Mouse (Mus musculus) adipocyte (in vitro differentiated cells): ENCODE results near the gene Htr2c.

ENCODE experiments used
- DNase-seq: peaks from one replicate; pipeline ENCODE4 v3.0.0-alpha.2; 2016; ENCODE audit warnings: low spot score

Gene Htr2c

DNA sequence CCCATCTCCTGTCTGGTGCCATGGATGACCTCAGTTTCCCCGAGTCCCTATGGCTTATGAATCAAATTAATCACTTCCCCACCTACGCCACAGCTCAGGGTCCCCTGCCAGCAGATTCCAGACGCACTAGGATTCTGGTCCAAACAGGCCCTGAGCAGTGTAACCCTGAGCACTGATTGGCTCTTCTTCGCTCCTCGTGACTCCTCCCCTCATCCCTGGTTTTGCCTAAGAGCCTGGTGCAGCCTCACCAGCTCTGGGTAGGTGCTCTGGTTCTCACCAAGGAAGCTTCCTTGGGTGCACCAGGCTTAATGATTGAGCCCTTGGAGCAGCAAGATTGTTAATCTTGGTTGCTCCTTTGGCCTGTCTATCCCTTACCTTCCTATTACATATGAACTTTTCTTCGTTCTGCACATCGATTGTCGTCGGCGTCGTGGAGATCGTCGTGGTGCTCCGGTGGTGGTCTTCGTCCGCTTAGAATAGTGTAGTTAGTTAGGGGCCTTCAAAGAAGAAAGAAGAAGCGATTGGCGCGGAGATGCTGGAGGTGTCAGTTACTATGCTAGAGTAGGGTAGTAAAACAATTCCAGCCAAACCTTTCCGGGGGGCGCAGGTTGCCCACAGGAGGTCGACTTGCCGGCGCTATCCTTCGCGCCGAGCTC lies at the start of gene Htr2c:
Gene Htr2c, plus strand, starts transcription at position 256 of the 656 bp plus-strand sequence.
- no peak for DNase-seq

DNA sequence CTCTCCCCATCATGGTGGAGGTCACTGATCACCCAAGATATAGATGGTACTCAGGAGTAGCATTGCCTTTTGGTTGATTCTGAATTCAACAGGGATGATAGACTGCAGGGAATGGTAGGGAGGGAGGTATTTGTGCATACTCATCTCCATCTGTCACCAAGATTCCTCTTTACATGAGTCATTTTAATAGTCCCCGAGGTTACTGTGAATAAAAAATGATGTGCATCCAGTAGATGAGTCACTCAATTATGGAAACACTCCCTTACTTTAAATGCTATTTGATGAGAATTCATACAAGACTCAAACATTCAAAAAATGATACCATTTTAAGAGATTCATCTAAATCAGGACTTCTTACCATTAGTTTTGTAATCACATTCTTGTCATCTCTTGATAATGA lies 34.1 kb upstream of the Htr2c start:
- no peak for DNase-seq

DNA sequence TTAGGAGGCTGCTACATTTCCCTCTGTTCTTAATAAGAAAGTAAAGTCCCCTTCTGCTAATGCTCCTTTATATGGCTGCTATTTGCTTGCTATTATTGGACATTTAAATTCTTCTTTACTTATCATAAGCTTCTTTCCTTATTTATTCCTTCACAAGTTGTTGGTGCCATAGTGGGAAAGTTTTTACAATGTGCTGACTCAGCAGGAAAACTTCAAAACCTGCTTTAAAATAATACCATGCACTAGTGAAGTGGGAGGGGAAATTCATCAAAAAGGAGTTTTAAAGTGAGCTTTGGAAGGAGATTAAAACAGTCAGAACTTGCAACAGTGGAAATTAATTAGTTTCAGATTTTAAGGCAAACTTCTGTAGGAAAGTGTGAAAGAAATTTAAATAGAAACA lies 26.0 kb upstream of the Htr2c start:
- DNase-seq: no peak

DNA sequence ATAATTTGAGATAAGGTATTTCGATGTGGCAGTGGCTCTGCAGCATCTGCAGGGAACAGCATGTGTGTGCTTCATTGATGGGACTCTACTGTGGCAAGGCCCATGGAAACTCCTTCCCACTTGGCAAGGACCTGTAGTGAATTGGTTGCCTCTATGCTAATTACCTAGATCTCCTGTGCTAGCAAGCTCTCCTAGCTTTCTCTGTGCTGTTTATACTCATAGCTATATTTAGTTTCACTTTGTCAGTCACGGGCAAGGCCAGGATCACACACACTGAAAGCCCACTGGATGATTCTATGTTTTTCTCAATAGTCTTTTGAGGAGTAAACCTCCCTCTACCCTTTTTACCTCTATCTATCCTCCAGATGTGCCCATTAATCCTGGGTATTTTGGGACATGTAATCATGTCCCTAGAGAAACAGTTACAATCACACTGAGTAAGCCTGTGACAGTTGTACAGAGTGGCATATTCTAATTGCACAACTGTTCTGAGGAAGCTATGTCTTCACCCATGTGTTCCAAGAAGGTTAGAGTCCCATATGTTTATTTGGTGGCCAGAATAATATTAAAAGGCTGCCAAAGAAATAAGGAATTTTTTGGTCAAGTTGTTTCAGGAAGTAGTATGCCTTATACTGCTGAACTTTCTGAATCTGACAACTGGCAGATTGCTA lies 16.0 kb upstream of the Htr2c start:
- peak; percentile 78 for DNase-seq

DNA sequence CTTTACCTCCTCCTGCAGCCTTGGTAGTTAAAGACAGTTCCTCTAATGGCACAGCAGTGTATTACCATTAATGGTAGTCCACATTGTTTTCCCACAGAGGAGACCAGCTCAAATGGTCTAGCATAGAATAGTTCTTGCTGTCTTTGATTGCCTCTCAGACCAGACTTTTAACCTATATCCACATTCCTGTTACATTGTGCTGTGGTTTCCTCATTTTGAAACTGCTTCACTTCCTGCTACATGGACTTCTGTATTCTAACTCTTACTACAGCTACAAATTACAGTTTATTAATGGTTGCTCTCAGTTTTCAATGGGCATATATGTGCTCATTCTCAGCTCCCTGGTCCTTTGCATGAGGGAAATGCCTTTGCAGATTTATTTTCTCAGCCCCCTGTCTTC lies 15.3 kb upstream of the Htr2c start:
- no peak for DNase-seq

DNA sequence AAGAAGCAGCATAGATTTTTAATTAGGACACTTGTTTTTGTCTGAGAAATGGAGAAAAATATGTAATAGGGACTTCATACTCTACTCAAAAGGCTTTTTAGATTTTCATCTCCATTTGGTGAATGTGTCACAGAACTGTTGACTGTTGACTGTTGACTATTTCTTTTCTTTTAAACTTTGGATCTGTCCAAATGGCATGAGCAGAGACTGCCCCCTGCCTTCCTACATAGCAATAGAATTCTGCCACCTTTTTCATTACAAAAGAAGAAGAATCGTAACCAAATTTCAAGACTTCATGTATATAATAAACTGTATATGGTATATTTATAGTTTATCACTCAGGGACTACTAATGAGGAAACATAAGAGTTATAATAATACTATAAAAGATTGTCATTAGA lies 3.7 kb upstream of the Htr2c start:
- DNase-seq: peak; percentile 52

DNA sequence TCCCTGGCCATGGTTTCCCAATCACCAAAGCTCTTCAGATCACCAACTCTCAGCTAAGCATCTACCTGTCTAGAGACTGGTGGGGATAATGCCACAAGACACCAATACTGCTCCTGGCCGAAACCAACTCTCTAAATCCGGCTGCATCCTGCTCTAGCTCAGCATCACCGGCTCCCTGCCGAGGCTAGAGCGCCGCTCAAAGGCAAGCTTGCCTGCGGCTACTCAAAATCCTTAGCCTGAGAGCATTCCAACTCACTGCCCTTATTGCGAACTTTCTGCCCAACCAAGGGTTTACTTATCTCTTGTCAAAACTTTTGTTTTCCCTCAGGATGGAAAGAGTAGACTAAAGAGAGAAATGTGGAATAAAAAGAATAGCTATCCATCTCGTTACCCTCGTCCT lies 2.4 kb upstream of the Htr2c start:
- no peak for DNase-seq

DNA sequence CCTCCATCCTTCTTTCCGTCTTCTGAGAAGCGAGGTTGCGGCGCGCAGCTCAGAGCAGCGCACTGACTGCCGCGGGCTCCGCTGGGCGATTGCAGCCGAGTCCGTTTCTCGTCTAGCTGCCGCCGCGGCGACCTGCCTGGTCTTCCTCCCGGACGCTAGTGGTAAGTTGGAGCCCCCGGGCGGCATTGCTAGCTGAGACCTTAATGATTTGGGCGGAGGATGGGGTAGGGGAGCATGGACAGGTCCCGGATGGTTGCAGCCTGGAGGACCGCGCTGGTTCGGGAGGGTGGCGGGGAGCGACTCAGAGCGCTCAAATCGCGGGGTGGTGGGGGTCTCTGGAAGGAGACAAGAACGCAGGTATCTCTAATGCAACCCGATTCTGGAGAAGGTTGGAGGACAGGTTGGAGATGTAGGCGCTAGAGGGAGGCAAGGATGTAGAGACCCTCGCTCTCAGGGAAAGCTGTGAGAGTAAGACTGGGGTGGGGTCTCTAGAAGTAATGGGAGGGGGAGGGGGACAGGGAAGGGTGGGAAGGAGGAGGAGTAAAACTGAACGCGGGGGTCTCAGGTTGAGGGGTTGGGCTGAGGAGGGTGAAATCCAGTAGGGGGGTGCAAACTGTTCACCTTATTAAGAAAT lies 718 bp downstream of the Htr2c start:
- DNase-seq: no peak

DNA sequence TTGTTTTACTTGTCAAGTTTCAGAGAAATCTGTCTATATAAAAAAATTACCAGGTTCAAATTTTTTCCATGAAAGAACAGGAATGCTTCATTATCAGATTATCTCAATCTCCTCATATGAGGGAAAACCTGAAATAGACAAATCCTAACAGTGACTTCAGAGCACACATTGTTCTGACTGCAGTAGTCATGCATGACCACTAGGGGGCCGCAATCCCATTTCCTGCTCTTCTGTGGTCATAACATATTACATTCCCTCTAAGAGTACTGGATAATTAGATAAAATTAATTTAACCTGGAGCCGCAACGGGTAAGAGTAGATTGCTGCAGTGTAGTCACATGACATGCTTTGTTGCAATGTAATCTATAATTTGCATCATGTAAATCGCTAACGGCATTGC lies 17.6 kb downstream of the Htr2c start:
- DNase-seq: peak; percentile 3

DNA sequence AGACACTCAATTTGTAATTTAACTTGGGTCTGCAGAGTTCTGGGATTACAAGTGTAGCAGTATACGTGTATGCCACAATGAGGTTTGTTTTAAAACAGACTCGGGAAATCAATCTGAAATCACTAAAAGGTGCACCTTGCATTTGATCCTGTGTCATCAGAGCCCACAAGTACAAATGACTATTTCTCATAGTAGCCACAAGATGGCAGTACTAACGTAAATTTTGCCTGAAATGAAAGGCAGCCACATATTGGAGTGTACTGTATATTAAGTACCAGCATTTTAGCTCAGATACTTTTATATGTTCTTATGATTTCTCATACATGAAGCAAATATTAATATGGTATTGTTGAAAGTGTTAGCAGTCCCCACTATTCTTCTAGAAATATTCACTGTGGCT lies 93.4 kb downstream of the Htr2c start:
- peak; percentile 27 for DNase-seq

DNA sequence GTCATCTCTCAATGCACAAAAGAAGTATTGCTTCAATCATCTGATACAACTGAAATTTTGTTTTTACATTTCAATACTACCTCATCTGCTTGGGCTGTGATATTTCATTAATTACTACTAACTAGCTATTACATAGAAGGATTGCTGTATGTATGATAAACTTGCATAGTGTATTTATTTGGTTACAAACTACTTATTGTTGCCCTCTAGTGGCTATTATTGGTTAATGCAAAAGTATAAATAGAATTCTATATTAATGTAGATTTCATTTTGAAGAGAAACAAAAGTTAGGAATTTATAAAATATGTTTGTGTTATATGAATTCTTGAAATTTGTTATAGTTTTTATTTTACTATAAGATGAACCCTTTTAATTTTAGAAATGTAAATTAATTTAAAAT lies 109.3 kb downstream of the Htr2c start:
- DNase-seq: no peak

DNA sequence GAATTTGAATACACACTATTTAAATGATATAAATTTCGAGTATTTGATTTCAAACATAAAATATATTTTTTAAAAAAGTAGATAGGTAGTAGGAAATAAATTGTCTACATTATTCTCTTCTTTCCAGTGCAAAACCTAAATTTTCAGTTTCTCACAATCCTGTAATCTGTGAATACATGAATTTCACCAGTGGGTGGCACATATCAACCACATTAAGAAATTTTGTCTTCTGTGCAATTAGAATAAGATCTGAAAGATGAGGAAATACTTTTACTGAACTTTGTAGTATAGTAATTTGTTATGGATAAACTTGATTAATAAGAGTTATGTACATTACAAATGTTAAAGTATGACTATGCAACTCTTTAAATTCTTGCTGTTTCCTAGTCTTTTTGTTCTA lies 156.8 kb downstream of the Htr2c start:
- peak; percentile 51 for DNase-seq

DNA sequence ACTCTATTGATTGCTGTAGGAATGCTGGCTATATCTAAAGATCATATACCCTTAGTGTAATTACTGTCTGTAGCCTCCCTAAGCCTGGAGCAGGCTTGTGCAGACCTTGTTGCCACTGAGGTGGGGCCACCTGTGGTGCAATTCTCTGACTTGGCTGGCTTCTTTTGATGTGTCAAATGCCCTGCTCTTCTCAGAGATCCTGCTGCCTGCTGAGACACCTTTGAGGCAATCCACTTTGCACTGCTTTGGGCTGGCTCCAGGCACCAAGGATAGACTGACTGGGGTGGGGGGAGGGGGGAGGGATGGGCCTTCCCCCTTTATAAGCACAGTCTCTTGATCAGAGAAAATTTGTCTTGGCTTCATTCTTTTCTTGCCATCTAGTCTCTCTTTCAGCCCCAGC lies 252.9 kb downstream of the Htr2c start:
- DNase-seq: no peak

DNA sequence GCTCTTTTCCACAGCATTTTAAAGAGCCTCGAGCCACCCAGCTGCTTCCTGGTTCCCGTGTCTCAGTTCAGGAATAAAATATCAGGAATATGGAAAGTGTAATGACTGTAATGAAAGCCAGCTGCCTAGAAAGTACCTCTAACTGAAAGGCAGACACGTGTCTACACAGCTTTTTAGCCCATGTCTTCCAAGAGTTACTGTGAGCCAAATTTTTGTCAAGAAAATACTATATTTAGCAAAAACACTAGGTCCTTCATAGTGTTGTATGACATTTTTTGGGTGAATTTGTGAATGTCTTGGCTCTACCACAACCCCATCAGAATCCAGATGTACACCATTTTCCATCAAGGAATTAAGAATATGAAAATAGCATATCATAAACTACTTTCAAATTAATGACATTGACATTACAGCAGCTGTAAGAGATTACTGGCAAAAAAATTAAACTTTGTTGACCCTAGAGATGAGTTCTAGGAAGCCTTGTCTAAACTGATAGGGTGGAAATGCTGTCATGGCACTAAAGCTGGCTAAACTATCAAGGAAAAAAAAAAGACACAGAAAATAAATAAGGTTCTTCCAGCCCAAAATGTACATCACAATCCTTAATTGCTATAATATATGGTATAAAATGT lies 255.2 kb downstream of the Htr2c start:
- DNase-seq: peak; percentile 4

DNA sequence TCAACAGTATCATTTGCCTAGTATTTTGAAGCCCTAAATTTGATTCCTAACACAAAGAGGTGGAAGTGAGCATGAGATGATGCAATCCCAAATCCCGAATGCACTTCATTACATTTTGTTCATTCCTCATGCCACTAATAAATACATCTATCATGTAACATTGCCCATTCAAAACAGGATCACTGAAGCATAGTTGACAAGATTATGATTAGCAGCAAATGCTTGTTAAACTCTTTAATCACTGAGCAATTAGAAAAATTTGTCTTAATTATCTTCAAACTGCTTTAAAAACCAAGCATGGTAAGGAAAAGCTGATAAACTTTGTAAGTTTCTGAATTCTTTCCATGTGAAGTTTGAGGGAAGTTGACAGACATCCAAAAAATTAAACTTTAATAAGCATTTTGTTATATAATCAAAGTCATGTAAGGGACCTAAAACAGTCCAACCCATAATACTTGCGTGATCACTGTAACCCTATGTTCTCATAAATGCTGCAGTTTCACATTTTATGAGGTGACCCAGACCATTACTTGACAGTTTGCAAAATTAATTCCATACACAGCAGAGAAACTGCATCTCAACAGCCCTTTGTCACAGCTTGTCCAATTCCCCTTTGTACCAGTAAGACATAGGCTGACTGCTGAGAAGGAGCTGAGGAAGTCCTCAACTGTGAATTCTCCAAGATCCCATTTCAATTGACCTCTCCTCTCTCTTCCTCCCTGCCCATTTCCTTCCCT lies 276.7 kb downstream of the Htr2c start:
- DNase-seq: peak; percentile 56
